Mouse (Mus musculus) CH12.LX (cell line): ENCODE data around the gene Tbl1xr1.

Experiments used
- CTCF ChIP-seq, 2 experiments: IDR thresholded peaks in 1 of 2; conservative IDR thresholded peaks in 1 of 2; 2 replicates each; pipeline ENCODE4 v1.5.1; 2011 to 2012; ENCODE audit warnings: low read depth in 2 of 2, low read length in 2 of 2, improper control_type of control experiment in 1 of 2, inconsistent platforms in 1 of 2, mild to moderate bottlenecking in 1 of 2, moderate library complexity in 1 of 2
- EP300 ChIP-seq: IDR thresholded peaks from 2 replicates; pipeline ENCODE4 v1.6.1; 2011; ENCODE audit warnings: low read length, improper control_type of control experiment
- JUND ChIP-seq: conservative IDR thresholded peaks from 2 replicates; pipeline ENCODE4 v1.6.1; 2011; ENCODE audit warnings: low read depth, low read length, improper control_type of control experiment
- MAFK ChIP-seq: IDR thresholded peaks from 2 replicates; pipeline ENCODE4 v1.6.1; 2011; ENCODE audit warnings: low read length, improper control_type of control experiment; ENCODE audit not compliant: insufficient replicate concordance
- MAX ChIP-seq: IDR thresholded peaks from 2 replicates; pipeline ENCODE4 v1.6.1; 2011; ENCODE audit warnings: low read length, improper control_type of control experiment
- MAZ ChIP-seq: IDR thresholded peaks from 2 replicates; pipeline ENCODE4 v1.6.1; 2012; ENCODE audit warnings: low read depth, mild to moderate bottlenecking, inconsistent platforms, low read length, improper control_type of control experiment, moderate library complexity
- MXI1 ChIP-seq: IDR thresholded peaks from 2 replicates; pipeline ENCODE4 v1.6.1; 2011; ENCODE audit warnings: mild to moderate bottlenecking, low read depth, low read length, improper control_type of control experiment
- PAX5 ChIP-seq: IDR thresholded peaks from 2 replicates; pipeline ENCODE4 v1.6.1; 2012; ENCODE audit warnings: low read length, inconsistent platforms, mixed read lengths
- POLR2A ChIP-seq: IDR thresholded peaks from 2 replicates; pipeline ENCODE4 v1.6.1; 2011; ENCODE audit warnings: low read depth, mild to moderate bottlenecking, improper control_type of control experiment, low read length
- POLR2AphosphoS2 ChIP-seq: IDR thresholded peaks from 2 replicates; pipeline ENCODE4 v1.6.1; 2011; ENCODE audit warnings: low read depth, low read length, improper control_type of control experiment
- USF1 ChIP-seq: IDR thresholded peaks from 2 replicates; pipeline ENCODE4 v1.6.1; 2014; ENCODE audit warnings: low read depth, mild to moderate bottlenecking, inconsistent platforms, low read length, improper control_type of control experiment
- ZMIZ1 ChIP-seq: IDR thresholded peaks from 2 replicates; pipeline ENCODE4 v1.6.1; 2012; ENCODE audit warnings: low read depth, mild to moderate bottlenecking, inconsistent platforms, low read length, improper control_type of control experiment

GRCm38 (mm10) chr3:22061163-22061562 is 15.3 kb upstream of the Tbl1xr1 start:
- no peak for TF ChIP-seq CTCF (conservative IDR thresholded peaks at IDR 0.05 in 1 of 2, IDR thresholded peaks at IDR 0.05 in 1 of 2; ENCODE audit: low read depth in 2 of 2, low read length in 2 of 2)
- no peak for TF ChIP-seq POLR2A
- no peak for TF ChIP-seq MAFK
- TF ChIP-seq MAX = no peak
- no peak for TF ChIP-seq USF1
- TF ChIP-seq MXI1 = no peak
- TF ChIP-seq EP300 = no peak
- no peak for TF ChIP-seq ZMIZ1
- no peak for TF ChIP-seq POLR2AphosphoS2
- TF ChIP-seq MAZ = no peak
- no peak for TF ChIP-seq JUND
- TF ChIP-seq PAX5 = no peak
